Mouse (Mus musculus) thymus, adult 2 months (tissue): ENCODE measurements at regions not wholly inside any gene's neighbourhood (a gene's known extent, or its start where the extent isn't known, plus 50 kb on each side); places are given as distances from the start of the nearest gene placed in this dataset.

Experiments
- CTCF ChIP-seq: fragments of 200-500 bp; IDR thresholded peaks from 2 replicates; pipeline ENCODE4 v1.5.1; 2012; ENCODE audit warnings: mild to moderate bottlenecking, control low read depth, low read length, moderate library complexity, borderline replicate concordance; ENCODE audit not compliant: control insufficient read depth, poor library complexity, insufficient read depth; ENCODE audit errors: extremely low read depth
- POLR2A ChIP-seq: fragments of 200-500 bp; IDR thresholded peaks from 2 replicates; pipeline ENCODE4 v1.6.1; 2012; ENCODE audit warnings: mild to moderate bottlenecking, low read length, control low read depth, moderate library complexity; ENCODE audit not compliant: control insufficient read depth, poor library complexity, insufficient read depth; ENCODE audit errors: extremely low read depth

- no peak for TF ChIP-seq CTCF
- no peak for TF ChIP-seq POLR2A
Observed at GRCm38 (mm10) chr11:111555615-111556014, 489.7 kb downstream of the Kcnj2 start.
